Mouse (Mus musculus) spleen, postnatal 14 days (tissue): ENCODE measurements around the gene Parvg.
"Not testable (repeated sequence)": the region's sequence is repeated elsewhere in the genome, so short reads cannot be mapped to it uniquely, and the experiment has no call there.

ENCODE experiments used
- DNase-seq, 2 experiments: peaks; one replicate each; pipeline ENCODE4 v3.0.0; 2021 to 2022; ENCODE audit warnings: low spot score in 2 of 2

Gene Parvg

DNA sequence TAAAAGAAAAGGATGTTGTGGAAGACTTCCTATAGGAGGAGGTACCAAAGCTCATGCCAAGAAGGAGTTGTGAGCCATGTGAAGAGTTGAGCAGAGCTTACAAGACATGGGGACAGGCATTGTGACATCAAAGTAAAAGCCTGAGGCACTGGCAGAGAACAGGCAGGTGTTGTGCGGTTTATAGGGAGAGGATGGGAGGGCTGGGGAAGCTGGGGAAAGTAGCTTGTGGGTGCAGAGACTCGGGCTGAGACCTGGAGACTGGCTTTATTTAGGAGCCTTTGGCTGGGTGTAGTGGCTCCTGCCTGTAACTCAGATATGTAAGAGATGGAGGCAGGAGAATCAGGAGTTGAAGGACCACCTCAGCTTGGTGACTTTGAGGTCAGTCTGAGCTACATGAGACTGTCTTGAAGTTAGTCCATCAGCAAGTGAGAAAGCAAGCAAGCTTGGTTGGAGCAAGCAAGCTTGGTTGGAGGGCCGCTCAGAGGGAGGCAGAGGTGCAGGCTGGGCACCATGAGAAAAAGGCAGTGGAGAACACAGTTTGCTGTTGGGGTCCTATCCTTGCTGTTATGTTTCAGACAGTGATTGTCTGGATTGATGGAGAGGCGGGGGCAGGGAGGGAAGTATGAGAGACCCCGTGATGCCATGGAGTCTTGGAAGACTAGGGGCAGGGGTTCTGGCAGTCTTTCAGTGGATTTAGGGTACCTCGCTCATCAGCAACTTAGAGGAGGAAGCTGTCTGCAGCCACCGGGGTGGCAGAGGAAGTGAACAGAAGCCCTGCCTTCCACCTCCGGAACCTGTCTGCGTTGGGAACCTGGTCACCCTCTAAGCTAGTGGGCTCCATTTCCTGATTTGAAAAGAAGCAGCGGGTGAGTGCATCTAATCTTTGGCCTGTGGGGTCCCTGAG lies at the start of gene Parvg:
Parvg (plus strand) TSS at position 61 of the 904 bp plus-strand sequence.
- peak; percentile 39 to 42 for DNase-seq

DNA sequence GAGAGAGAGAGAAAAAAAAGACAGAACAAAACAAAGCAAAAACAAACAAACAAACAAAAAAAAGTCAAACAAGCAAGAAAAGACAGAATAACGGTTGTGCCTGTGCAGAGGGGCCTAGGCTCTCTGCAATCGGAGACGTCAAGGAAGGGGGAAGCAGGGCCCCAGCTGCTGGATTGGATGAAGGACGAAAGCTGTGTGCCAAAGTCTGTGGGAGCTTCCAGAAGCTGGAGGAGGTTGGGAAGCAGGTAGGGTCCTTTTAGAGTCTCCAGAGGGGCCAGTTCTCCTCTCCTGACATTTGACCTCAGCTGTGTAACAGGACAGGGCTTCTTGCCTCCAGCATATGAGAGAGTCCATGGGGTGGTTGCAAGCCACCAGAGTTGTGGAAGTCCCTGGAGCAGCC lies 47.8 kb upstream of the Parvg start:
- DNase-seq, result no peak

DNA sequence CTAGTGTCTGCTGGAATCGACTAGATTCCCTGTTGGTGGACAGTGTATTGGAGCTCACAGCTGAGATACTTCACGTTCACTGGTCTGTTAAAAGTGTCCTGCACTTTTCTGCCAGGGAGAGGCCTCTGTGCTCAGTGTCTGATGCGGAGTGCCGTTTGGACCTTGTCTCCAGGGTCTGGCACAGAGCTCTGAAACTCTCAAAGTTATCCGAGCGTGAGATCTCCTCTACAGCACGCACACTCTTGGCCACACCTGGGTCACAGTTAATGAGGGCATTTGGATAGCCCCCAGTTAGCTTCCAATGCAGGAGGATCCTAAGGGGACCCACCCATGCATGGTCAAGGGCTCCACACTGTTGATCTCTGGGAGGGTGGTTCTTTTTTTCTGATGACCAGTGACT lies 45.7 kb upstream of the Parvg start:
- no peak for DNase-seq

DNA sequence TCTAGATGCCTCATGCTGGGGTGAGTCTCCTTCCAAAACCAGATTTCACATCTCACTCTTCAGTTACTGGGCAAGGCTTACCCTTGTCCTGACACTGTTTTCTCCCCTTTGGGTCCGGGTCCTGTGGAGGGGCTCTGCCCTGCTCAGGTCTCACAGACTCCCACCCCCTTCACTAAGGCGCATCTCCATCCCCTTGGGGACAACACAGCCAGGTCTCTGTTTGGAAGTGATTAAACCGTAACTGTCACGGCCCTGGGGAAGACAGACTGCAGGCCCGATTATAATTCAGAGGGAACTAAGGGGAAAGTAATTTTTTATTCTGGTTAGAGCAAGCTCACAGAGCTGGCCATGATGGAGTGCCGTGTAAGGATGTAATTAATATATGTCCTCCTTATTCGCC lies 45.2 kb upstream of the Parvg start:
- no peak for DNase-seq

DNA sequence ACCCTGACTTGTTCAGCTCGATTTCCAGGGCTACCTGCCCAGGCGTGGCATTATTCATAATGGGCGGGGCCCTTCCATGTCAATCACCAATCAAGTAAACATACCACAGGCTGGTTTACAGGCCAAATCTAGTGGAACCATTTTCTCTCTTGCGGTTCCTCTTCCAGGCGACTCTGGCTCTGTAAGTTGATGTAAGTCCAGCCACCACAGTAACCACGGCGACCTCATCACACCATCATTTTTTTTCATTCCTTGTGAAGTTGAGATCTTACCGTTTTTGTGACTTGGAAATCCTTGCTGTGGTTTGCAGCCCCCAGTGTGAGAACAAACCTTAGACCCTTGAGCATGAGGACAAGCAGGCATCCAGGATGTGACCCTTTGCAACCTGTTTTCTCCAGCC lies 43.5 kb upstream of the Parvg start:
- no peak for DNase-seq

DNA sequence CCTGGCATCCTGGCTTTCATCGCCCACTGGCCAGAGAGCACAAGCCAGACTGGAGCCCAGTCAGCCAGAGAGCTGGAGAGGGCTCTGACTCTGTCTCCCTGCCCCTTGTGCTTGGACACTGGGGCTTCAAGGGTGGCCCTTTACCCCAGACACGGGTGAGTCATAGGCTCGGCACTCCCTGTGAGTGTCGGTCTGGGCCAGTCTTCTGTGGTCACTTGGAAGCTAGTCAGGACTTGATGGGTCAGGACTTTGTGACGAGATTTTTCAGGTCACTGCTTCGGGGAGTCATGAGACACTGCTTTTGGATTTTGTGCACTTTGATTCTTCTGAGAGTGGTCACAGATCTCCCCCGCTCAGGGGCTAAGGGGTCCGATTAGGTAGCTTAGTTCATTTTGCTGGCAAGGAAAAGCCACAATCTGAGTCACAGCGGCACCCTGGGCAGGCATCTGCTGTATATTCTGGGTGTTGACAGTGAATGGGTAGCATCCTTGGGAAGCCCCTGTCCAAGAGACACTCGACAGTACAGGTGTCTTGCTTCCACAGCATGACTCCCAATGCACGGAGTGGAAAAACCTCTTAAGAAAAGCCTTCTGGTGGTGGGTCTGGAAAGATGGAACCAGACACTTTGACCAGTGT lies 43.0 kb upstream of the Parvg start:
- no peak for DNase-seq

DNA sequence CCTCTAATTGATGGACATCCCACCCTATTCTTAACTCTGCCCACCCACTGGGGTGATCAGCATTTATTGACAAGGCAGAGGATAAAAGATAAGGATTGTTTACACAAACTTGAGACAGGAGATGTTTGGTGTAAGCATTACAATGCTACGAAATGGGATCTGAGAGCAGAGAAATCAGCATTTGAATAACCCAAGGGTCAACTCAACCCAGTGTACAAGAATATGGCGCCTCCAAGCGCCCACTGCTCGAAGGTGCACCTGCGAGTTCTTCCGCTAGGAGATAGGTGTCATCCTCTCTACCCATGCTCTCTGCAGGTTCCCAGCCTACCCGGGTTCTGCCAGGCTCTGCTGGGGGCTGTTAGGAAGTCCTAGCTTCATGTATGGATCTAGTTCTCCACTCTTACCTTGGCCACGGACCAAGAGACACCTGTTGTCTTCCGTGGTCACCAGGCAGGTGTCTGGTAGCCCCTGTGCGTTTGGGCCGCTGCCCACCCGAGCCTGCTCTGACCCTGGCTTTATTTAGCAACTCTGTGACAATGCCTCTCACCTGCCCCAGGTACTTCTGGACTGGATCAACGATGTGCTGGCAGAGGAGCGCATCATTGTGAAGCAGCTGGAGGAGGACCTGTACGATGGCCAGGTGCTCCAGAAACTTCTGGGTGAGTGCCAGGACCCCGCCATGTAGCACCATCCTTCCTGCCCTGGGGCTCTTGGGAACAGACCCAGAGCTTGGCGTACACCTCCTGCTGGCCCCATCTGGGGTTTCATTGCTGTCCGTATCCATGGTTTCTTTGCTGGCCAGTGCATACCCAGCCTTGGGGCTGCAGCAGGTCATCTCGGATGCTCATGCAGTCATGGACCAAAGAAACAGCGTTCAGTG lies 41.4 kb upstream of the Parvg start:
- no peak for DNase-seq

DNA sequence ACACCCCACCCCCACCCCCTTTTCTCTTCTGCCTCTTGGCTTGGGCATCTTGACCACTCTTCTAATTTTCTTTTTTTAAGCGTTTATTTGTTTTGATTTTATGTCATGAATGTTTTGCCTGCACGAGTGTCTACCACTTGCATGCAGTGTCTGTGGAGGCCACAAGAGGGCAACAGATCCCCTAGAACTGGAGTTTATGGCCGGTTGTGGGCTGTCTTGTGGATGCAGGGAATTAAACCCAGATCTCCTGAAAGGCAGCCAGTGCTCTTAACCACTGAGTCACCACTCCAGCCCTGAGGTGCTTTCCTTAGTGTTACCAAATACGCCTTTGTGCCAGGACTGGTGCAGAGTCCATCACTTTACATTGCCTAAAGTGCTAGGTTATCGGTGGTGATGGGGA lies 39.8 kb upstream of the Parvg start:
- peak in 1 of 2 experiments; percentile 58 for DNase-seq

DNA sequence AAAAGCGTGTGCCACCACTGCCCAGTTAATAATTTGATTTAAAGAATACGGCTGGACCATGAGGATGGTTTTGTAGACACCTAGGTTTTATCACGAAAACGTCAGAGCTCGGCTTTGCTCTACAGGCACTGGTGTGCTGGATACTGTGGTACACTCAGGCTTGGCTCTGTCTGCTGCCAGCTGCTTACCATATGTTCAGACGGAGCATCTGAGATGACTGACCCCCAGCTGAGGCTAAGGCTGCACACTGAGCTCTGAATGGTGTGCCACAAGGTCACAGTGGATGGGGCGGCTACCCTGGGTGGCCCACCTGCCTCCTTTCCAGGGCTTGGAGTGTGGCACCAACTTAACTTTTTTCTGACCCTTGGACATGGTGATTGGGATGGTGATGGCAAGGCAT lies 38.4 kb upstream of the Parvg start:
- DNase-seq, result no peak

DNA sequence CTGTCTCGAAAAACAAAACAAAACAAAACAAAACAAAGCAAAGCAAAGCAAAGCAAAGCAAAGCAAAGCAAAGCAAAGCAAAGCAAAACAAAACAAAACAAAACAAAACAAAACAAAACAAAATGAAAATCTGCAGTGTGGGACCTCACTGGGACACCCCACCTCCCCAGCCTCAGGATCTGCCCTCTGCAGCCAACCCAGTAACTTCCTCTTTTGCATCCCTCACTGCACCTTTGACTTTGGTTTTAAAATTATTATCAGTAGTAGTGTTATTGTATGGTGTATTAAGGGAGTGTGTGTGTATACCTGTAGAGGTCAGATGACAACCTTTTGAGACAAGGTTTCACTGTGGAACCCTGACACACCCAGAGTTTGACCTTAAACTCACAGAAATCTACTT lies 34.9 kb upstream of the Parvg start:
- not testable (repeated sequence) for DNase-seq

DNA sequence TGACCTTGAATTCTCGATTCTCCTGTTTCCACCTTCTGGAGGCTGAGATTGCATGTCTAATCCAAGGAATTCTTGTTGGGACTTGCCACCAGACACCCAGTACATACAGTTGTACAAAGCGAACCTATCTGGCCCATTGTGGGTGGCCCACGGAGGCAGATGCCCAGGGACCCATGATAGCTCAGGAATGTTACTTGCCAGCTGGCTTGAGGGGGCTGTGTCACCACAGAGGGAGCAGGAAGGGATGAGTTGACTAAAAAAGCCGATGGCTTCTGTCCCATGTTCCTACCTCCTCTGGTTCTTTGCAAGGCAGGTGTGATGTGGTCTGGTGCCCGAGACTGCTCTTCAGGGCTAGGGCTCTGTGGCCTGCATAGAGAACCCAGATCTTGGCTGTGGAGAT lies 32.7 kb upstream of the Parvg start:
- DNase-seq, result no peak

DNA sequence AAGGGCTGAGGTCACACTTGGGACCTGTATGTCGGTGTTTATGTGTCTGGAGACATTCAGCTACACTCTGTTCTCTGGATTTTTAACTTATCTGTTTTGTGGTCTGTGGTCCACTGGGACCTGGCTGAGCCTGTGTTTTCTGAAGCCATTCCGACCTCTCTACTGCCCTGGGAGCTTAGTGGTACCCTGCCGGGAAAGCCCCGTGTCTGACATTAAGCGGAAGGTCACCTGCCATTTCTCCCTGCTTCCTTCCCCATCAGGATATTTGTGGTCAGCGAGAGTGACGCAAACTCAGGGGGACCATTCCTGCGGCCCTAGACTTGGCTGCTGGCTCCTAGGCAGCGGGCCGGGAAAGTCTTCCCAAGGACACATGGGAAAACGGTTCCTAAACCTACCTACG lies 30.2 kb upstream of the Parvg start:
- no peak for DNase-seq

DNA sequence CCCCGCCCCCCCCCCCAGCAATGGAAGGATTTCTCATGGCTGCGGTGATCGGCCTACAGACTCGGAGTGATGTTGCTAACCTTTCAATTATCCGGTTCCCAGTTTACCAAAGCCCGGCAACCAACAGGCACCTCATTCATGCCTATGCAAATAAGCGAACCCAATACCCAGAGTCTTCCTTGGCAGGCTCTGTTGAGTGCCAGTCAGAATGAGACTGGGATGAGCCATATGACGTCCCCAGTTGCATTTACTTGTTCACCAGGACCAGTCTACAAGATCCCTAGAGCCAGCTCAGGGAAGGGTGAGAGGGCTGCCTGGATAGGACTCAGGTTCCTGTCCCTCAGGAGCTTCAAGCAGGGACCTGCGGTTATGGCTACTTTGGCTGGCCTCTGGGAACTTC lies 29.4 kb upstream of the Parvg start:
- DNase-seq, result no peak

DNA sequence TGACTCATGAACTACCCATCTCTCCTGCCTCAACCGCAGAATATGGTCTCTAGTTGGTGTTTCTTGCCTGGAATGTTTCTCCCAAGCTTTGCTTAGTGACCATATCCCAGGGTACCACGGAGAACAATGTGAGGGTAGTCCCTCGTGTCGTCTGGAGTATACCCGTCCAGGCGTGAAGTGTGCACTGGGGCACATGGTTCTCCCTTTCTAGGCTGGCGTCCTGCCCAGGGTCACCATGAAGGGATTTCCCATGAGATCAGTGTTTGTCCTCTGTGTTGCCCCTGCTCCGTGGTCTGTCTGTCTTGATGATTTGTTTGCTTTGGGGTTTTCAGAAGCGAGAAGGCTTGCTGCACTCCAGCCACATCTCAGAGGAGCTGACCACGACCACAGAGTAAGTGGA lies 28.6 kb upstream of the Parvg start:
- DNase-seq, result no peak

DNA sequence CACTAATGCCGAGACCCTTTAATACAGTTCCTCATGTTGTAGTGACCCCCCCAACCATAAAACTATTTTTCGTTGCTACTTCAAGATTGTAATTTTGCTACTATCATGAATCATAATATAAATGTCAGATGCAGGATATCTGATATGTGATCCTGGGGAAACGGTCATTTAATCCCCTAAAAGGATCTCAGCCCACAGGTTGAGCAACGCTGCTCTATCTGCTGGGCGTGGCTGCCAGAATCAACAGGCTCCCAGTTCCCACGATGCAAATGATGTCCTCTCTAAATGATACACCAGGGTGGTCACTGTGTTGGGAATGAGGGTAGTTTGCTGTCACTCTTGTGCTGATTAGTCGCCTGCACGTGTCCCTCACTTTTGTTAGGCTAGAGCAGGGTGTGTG lies 26.4 kb upstream of the Parvg start:
- no peak for DNase-seq

DNA sequence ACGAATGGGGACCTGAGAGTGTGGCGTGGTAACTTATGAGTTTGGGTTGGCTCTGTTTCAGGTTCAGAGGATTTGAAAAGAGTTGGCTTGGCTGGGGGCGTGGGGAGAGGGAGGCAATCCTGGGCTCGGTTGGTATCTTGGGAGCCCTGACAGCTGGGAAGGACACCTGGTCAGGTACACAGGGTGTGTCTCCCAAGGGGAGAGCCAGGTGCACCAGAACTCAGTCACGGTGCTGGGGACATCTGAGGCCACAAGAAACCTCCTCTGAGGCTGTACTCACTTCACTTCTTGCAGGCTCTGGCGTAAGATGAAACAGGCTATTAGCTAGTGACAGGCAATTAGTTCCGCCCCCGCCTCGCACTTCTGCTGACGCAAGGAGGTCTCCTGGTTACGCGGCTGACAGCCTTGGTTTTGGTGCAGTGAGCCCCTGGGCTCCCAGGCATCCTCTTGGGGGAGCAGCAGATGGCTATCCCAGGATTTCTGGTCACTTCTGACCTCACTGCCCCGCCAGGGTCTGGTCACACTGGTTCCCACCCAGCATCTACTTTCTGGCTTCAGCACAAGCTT lies 24.9 kb upstream of the Parvg start:
- no peak for DNase-seq

DNA sequence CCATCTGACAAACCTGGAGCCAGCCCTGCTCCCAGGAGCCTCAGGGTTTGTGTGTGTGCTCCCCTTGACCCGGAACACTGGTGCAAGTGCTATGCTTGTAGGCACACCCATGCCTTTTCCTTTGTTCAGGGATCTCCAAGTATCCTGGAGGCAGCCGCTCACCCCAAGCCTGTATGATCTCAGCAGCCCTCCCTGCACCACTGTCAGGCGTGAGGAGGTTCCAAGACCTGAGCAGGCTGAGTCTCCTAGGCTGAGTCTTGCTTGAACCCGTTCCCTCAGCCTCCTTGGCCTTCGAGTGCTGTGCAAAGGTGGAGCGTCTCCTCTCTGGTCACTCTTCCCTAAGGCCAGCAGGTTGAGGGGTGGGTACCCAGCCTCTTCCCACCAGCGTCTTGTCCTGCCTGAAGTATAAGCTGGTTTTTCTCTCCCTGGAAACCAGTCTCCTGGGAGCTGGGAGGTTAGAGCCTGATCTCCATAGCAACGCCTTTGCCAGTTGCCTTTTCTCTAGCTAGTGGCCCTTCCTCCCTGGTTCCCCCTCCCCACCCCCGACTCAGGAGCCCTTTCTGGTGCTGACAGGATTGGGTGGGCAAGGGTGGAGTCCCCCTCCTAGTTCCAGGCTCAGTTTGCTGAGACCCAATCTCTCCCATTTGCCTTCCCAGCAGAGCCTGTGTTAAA lies 24.0 kb upstream of the Parvg start:
- DNase-seq, result no peak

DNA sequence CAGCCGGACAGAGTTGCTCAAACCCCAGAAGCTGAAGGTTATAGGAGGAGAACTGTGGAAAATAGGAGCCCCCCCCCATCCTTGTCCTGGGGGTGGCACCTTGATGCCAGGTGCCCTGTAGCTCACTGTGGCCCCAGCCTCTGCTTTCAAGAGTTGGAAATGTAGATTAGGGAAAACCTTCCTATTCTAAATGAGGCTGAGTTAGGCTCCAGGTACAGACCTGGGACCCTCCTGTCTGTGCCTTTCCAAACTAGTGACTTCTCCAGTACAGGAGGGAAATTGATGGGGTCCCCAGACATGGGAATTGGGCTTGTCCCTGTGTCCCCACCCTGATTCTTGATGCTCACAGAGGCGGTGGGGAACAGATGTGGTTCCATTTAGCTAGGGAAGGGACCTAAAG lies 23.2 kb upstream of the Parvg start:
- no peak for DNase-seq

DNA sequence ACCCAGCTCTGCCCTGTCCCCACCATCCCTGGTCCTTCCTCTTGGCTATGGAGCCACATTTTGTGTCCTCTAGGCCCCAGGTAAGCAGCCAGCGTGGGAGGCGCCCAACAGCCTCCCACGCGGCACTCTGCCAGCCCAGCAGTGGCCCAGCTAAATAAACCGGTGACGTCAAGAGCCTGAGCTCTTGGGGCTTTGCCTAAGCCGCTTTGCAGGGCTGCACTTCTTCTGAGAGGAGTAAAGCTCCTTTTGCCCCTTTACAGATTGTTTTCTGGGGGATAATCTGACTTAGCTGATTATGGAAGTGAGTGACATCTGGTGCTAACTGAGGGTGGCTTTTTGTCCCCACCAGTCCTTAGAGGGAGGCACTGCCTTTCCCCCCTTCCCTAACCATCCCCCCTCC lies 22.8 kb upstream of the Parvg start:
- DNase-seq, result no peak

DNA sequence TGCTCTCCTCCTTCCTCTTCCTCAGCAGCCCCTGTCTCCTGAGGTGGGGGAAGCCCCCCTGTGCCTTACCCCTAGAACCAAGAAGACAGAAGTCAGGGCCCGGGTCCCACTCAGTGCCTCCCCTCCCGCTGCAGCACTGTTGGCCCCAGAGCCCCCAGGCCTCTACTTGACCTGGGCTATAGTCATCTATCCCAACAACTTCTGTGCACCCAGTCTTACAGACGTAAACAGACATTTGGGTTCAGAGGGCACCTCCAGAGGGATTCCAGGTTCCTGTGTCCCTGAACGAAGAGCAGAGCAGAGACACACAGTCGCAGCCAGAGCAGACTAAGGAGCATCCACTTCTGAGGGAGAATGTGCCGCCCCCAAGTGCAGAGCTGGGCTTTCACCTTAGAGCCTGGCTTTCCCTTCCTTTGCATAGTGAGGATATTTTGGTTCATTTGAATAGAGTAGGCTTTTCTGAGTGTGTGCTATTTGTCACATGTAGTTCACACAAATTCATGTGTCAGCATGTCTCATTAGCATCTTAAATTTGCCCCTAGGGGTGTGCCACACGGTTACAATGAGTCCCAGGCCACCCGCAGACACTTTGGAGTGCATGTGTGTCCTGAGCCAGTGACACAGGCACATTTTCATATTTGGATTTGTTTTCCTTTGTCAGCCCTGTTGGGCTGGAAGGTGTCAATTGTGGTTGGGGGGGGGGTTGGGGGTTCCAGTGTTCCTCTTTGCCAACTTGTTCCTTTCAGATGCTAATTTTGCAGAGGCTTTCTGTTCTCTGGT lies 22.0 kb upstream of the Parvg start:
- DNase-seq, result no peak

DNA sequence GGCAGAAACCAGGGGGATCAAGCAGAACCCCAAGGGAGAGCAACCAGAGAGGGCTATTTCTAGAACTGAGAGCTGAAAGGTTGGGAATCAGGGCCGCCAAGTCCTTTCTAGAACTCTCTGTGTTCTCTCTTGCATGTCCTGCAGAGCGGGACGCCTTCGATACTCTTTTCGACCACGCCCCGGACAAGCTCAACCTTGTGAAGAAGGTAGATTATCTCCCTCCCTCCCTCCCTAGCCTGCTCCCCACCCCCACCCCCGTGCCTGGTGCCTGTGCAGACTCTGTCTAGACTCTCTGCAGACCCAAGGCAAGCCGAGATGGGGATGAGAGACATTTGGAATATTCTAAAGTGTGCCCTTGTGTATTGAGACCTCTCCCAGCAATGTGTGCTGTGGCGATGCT lies 20.6 kb upstream of the Parvg start:
- DNase-seq, result no peak
